Mouse (Mus musculus) frontal cortex, postnatal 10 days (tissue): ENCODE data around the gene Eif6.
A peak's percentile ranks its signal among the peaks of the same experiment; 100 is the strongest.

ENCODE experiments used
- DNase-seq, 2 experiments: peaks; one replicate each; pipeline ENCODE4 v3.0.0; 2022; ENCODE audit warnings: low spot score in 2 of 2, mixed read lengths in 1 of 2

The Eif6 gene

GRCm38 (mm10) chr2:155792899-155793298 is 33.8 kb downstream of the Eif6 start:
- no peak for DNase-seq

- DNase-seq = no peak
Measured at GRCm38 (mm10) chr2:155787949-155788931, 38.5 kb downstream of the Eif6 start.

- DNase-seq = no peak
Measured at GRCm38 (mm10) chr2:155786905-155787304, 39.8 kb downstream of the Eif6 start.

GRCm38 (mm10) chr2:155784534-155784933 is 42.2 kb downstream of the Eif6 start:
- no peak for DNase-seq

GRCm38 (mm10) chr2:155779506-155779905 is 47.2 kb downstream of the Eif6 start:
- no peak for DNase-seq

- no peak for DNase-seq
Measured at GRCm38 (mm10) chr2:155779066-155779465, 47.7 kb downstream of the Eif6 start.

- DNase-seq = no peak
Measured at GRCm38 (mm10) chr2:155778004-155778403, 48.7 kb downstream of the Eif6 start.

GRCm38 (mm10) chr2:155777688-155777985 is 49.1 kb downstream of the Eif6 start:
- DNase-seq = no peak

- DNase-seq = no peak
Measured at GRCm38 (mm10) chr2:155776824-155777687, 49.7 kb downstream of the Eif6 start.

- DNase-seq = peak in 1 of 2 experiments; percentile 45
Measured at GRCm38 (mm10) chr2:155775685-155776263, 51.0 kb downstream of the Eif6 start.

- DNase-seq = no peak
Measured at GRCm38 (mm10) chr2:155774927-155775684, 51.6 kb downstream of the Eif6 start, which contains the start of gene Mmp24. TSS of gene Mmp24 (plus strand) at chr2:155775342.

- no peak for DNase-seq
Measured at GRCm38 (mm10) chr2:155774261-155774926, 52.3 kb downstream of the Eif6 start.

GRCm38 (mm10) chr2:155773664-155774063 is 53.1 kb downstream of the Eif6 start:
- DNase-seq = no peak
